Mouse (Mus musculus) kidney, adult 18-20 months (tissue): Measurements from ENCODE around the gene Rps17.

ENCODE experiments used
- DNase-seq: peaks from one replicate; pipeline ENCODE4 v3.0.0; 2021

The Rps17 gene

DNA sequence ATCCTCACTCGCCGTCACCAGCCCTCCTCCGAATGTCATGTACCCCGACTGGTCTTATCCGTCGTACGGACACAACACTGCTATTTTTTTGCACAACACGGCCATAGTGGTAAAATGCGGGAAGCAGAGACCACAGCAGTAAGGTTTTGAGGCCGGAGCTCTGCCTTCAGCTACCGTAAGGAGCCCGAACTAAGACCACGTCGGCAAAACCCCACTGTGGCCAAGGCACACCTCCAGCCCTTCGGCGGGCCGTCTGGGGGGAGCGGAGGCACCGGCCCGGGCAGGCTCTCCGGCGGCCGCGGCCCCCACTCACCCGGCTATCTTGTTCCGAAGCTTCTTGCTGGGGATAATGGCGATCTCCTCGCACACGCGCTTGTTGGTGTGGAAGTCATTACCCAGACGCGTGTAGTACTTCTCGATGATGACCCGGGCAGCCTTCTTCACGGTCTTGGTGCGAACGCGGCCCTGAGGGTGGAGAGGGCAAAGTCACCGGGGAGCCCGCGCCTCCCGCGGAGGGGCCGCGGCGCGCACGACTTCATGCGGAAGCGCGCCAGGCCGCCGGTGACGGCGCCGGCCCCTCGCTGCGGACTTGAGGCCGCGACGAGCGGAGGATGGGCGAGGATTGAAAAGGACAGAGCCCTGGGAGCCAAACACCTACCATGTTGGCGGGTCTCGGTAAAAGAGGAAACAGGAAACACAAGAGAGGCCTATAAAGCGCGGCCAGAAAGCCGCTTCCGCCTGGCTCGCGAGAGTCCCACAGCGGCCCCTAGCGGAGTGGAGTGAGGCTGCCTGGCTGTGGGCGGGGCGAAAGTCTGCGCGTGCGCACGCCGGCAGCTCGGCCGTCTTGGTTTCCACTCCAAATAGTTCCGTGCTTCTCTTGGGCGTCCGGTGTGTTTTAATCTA lies at the start of gene Rps17:
Gene Rps17 (minus strand): TSS at position 711 of the 903 bp plus-strand sequence.
- peak; percentile 99 for DNase-seq

DNA sequence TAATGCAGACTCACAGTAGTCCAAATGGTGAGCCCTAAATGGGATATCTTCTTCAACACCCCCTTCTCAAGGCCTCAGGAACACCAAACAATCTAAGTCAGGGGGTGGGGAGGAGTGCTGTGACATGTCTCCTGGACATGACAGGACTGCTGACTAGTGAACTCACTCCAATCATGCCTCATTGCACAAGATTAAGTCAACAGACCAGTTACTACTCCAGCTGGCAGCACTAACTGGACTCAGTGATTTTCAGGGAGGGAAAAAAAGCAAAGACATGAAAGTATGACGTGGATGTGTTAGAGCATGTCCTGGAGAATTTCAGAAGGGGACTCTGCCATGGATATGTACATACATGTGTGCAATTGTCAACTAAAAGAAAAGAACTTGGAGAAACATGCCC lies 34.3 kb upstream of the Rps17 start:
- DNase-seq: no peak

DNA sequence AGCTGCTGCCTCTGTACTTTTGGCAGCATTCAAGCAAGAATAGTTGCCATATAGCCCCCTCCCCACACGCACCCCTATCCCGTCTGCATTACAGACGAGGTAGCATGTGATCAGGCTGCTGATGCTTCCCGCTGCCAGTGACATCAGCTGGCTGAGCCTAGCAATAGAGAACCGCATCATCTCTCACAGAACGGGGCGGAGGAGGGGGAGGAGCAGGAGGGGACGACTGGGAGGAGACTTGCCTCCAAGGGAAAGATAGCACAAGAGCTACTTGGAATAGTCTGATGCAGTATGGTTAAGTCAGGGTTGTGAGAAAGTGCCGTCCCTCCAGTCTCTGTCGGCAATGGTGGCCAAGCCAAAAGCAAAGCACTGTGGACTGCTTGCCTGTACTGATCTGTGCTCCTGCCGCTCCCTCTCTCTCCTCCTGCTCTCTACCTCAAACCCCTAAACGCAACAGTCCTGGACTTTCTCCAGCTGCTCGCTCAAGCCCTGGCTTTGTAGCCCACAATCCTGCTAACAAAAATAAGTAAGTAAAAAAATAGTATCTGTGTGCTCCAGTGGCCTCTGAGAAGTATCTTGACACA lies 27.4 kb upstream of the Rps17 start:
- no peak for DNase-seq

DNA sequence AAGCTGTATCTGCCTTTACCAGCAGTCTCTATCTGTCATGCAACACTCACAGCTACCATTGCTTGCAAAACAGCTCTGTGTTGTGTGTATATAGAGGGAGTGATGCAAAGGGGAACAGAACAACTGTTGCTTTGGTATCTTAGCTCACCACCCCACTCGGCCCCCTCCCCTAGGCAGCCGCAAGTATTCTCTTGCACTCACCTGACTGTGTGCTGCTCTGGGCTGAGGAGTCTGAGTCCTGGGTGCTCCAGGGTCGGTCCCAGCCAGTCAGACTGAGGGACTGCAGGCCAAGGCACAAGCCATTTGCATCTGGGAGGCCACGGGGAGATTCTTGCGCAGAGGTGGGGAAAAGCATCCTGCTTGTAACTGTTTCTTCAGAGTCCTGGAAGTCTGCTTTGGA lies 26.8 kb upstream of the Rps17 start:
- DNase-seq: no peak

DNA sequence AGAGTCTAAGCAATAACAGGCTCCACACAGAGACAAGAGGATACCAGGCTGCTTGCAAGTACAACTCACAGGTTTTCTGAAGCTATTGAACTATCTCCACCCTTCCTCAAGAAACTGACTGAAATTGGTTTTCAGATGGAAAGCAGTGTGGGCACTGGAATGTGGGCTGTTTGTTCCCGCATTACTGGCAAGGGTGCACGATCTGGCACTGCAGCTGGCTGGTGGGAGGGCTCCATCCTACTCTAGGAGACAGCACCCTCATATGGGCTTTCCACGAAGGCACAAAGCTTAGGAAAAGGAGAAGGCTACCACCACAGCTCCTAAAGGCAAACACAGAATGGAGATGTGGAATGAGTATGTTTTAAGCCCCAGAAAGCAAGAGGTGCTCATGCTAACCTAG lies 24.7 kb upstream of the Rps17 start:
- DNase-seq: no peak

DNA sequence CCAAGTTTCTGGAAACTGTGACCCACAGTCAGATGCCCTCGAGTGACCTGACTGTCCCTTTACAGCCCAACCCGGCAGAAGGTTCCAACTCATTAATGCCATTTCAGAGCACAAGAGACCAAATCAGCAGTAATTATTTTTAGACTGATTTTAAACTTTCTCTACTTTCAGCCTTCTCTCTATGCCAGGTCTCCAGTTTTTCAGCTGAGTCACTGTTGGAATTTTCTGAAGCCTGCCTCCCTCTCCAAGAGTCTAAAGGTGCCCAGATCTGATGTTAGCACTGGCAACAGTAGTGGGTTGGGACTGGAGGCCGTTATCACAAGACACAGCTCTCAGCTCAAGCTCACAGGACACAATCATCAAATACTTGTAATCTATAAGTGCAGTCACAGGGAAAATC lies 22.9 kb upstream of the Rps17 start:
- DNase-seq: no peak

DNA sequence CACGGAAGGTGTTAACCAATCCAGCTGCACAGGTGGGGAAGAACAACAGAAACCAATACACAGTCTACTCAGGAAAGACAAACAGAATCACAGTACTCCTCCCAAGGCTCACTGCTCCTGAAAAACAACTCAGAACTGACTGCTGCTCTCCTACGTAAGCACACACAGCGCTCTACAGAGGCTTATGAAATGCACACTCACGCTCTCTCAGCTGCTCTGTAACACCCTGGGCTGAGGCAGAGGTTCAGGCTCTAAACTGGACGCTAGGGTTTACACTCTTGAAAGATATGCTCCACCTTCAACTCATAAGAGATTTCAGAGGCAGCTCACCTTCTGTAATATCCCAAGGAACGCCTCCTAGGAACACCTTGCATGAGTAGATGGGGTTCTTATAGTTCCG lies 11.9 kb upstream of the Rps17 start:
- no peak for DNase-seq

DNA sequence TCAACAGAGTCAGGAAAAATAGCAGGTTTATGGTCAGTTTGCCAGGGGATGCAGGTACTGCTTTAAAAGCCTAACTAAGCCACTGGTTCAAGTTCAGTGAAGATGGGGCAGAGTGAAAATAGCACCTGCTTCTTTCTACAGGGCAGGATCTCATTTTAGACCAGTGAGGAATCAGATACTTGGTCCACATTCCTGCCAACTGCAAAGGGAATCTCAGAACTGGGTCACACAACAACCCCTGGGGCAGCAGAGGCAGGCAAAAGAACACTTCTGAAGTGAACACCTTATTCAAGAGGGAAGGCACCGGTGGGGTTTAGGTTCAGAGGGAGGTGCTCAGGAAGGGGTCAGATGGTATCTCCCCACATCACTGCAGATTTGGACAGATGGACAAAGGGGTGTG lies 11.3 kb upstream of the Rps17 start:
- no peak for DNase-seq

DNA sequence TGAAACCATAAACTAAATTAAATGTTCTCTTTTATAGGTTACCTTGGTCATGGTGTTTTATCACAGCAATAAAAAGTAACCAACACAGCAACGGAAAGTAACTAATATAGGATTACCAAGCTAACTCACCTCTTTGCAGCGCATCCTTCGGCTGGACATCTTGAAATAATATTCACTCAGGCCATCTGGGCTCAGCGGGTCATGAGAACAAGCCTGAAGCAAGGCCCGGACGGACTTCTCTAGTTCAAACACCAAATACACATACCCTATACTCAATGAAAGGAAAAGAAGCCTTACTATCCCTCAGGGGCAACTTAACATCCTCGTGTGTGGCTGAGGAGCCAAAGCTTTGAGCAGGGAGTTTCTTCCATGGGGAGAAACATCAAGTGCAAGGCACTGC lies 10.7 kb upstream of the Rps17 start:
- no peak for DNase-seq

DNA sequence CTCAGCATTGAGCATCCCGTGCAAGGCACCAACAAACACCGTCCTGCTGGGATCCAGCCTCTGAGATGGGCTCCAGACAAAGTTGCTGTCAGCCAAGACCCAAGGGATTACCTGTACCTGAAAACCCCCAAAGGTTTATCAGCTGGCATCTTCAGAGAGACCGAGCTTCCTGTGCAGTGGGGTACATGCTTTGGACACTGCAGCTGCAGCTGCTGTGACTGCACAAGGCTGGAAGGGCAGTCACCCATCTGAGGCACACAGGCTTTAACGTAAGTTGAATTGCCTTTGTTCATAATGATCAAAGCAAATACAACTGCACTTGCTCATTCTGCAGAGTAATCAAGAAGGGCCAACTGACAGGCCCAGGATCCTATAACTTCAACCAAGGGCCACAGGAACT lies 6.8 kb upstream of the Rps17 start:
- DNase-seq: no peak

DNA sequence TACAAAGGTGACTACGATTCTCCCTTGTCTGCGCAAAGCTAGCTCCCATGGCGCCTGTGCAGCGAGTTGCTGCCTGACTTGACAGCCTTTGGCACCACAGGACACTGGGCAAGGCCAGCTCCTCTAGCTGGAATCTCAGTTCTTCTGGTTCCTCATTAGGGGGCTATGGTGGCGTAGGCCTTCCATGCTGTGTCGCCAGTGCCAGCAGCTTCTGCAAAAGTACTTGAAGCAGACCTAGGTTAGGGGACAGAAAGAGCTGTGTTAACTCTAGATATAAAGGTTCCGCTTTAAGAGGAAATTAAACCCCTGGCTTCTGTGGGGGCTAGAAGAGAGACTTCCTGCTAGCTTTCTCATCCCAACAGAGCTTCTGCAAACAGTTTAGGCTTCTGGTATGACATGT lies 3.2 kb upstream of the Rps17 start:
- no peak for DNase-seq

DNA sequence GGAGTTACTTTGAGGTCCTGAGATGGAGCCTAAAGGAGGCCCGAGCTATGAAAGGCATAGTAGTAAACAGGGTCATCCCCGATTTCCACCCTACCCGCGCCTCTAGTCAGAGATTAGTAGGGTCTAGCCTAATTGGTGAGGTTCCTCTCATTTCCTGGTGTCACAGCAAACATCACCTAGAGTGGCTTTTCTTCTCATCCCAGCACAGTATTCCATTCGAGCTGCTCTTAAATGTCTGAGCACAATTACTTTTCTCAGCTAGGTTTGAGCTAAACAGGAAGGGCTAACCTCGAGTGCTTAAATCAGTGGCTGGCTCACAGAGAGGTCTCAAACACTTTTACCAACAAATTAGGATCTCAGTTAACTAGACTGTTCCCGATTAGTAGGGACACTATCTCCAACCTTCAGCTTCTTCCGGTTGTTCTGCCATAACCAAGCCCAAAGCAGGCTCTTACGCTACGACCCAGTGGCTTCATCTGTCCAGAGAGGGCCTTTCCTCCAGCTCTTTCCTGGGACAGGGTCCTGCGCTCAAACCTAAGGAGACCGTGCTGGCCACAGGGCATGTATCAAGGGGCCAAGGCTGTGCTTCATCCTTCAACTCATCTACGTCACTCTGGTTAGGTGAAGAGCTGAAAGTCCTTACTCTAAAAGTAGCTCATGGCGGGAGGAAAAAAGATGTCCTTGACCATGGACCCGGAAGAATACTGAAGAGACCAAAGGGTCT lies 555 bp upstream of the Rps17 start:
- no peak for DNase-seq

DNA sequence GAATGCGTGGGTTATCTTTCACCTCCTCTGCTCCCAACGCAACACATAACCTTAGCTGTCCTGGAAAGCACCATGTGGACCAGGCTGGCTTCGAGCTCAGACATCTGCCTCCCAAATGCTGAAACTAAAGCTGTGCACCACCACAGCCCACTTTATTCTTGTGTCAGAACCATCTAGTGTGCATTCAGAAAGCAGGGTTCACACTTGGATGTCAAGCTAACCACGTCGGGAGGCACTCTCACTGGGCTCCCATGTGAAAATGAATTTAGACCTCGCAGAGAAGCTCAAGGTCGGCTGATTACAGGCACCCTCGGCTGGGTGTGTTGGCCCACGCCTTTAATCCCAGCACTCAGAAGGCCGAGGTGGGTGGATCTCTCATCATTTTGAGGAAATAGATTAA lies 1.2 kb downstream of the Rps17 start:
- no peak for DNase-seq

DNA sequence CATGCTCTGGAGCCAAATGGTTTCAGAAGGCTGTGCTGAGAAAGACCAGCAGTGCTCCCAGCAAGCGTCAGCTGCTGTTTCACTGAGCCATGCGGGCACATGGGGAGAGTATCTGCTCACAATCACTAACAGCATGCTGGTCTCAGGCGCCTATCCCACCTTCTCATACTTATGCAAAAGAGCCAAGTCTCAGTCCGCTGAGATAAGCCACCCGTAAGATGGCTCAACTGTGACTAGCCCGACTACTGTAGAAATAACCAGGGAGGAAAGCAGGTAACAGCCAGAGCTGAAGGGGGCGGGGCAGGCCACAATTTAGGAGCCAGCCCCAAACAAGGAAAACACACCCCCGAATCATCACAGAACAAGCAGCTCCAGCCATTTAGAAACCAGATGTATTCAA lies 1.7 kb downstream of the Rps17 start:
- peak; percentile 37 for DNase-seq

DNA sequence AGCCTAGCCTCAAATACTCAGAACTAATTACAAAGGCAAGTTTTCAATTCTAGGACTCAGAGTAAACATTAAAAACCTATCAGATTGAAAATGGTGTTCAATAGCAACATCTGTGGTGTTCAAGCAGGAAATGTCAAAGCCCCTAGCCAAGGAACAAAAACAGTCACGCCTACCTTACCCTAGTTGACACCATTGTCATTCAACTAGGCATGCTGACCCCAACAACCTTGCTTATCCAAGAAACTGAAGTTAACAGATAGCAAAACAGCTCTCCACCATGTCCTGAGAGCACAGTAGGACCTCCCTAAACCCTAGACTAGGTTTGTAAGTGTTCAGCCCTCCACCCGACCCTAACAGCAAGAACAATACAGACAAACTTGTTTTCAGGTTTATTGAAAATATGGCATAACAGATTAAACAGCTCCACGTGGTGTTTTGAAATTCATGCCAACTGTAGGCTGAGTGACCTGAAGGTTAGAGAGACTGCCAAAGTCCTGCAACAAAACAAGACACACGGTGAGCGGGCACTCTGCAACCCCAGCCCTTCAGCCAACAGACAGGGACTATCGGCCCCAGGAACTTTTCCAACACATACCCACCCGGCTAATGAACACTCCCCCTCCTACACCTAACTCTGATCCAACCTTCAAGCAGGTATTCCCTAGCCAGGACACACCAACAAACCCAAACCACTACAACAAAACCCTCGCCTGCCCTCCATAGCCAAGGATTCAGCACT lies 2.5 kb downstream of the Rps17 start:
- no peak for DNase-seq

DNA sequence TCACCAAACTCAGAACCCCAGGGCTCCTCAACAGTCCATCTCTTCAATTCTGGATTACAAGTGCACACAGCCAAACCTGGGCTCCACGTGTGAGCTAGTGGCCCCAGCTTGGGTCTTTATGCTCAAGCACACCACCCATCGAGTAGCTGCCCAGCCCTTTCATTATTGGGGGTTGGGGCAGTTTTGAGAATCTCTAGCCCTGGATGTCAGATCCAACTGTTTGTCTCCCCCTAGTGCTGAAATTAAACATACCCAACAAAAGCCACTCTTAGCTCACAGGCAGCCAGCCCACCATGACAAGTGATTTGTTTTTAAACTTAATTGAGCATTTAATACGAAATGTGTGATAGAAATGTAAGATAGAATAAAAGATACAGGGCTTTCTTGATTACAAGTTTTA lies 3.5 kb downstream of the Rps17 start:
- no peak for DNase-seq

DNA sequence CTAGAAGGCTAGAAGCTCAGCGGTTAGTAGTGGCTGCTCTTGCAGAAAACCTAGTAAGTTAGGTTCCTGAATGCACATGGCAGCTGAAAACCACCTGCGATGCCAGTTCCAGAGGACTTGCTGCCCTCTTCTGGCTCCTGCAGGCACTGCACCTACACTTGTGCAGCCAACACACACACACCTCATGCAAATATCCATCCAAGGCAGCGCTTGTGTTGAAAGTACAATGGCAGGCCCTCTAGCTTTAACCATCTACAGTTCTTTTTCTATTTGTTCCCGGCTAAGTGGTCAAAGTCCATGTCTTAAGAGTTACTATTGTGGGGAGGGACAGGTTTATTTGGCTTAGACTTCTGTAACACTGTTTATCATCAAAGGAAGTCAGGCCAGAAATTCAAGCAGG lies 5.3 kb downstream of the Rps17 start:
- DNase-seq: peak; percentile 69

DNA sequence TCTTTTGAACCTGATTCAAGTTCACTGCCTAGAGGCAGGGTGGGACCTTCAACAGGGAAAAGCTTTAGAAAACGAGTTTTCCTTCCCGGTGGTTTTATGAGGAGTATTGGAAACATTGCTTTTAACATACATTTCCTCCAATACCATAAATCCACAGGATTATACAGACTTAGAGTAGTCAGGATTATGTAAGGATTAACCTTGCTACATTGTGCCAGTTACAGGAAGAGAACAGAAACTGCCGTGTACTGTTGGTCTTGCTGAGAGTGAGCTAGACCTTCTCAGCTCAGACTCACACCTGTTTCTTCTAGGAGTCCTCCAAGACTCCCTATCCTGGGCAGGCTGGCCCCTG lies 6.6 kb downstream of the Rps17 start:
- no peak for DNase-seq

DNA sequence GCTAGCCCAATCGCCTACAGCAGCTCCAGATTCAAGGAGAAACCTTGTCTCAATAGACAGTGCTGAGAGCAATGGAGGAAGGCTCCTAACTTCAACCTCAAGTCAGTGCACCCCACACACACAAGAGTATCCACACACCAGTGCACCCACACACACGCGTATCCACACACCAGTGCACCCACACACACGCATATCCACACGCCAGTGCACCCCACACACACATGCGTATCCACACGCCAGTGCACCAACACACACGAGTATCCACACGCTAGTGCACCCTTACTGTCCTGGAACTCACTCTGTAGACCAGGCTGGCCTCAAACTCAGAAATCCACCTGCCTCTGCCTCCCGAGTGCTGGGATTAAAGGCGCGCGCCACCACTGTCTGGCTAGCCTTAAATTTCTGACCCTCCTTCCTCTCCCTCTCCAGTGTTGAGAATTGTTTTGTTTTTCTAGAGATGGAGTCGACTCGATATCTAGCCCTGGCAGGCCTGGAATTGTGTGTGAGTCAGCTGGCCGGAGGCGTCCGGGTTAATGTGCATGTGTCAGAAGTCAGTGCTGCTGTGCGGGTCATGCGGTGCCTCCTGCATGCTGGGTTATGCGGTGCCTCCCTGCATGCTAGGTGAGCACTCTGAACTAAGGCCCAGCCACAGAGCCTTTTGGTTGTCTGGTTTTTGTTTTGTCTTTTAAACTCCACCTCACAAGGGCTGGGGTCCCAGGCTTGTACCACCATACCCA lies 7.1 kb downstream of the Rps17 start:
- no peak for DNase-seq

DNA sequence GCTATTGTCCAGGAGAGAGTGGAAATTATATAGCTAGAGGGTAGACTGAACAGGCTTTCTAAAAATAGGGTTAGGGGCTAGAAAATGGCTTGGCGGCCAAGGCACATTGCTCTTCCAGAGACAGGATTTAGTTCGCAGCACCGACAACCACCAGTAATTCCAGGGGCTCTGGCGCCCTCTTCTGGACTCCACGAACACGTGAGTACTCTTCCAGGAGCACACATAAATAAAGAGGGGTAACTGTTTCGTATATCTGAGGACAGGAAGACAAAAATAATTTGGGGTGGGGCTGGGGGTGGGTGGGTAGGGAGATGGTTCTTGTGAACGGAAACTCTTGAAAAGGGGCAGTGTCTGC lies 8.6 kb downstream of the Rps17 start:
- DNase-seq: peak; percentile 69

DNA sequence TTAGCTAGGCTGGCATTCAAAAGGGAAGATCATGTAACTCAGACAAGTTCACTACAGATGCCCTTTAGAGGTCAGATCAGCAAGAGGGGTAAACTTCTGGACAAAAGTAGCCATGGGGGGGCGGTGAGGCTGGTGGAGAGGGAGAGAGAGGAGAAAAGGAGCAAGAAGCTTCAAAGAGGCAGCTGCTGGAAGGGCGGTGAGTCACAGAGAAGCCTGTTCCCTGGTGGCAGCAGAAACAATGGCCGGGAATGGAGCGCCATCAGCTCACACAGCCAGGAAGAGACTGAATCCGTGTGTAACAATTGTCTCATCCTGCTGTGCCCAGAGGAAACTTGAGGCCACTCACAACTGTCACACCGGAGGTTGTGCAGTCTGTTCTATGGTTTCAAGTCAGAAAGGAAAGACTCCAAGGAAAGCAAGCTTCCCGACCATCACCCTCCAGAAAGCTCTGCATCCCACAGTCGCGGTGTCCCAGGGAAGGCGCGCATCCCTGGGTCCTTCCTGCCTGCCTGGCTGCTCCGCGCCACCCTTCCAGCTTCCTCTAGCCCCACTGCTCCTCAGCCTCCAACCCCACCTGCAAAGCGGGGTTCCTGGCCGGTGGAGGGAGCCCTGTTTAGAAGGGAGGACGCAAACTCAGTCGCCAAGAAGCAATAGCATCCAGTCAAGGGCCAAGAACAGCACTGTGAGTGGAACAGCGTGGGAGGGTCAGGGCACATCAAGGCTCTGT lies 9.2 kb downstream of the Rps17 start:
- DNase-seq: no peak

DNA sequence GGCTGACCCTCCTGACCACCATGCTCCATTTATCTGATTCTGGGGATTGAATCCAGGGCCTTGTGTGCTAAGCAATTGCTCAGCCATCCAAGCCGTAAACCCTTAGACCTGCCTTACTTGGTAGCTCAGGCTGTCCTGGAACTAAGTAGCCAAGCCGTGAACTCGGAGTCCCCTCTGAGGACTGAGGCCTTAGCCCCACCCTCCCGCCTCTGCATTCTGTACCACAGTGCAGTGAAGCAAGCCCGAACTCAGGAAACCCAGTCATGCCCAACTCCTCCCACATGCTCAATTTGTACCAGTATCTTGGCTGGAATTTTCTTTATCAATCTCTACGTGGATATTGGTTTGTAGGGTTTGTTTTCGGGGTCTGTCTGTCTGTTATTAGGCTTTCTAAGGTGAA lies 13.2 kb downstream of the Rps17 start:
- DNase-seq: no peak
